Mouse (Mus musculus) bone marrow, adult 2 months (tissue): ENCODE results near the gene Pakap.

Experiments
- CTCF ChIP-seq: fragments of 200-500 bp; IDR thresholded peaks from 2 replicates; pipeline ENCODE4 v1.5.1; 2011; ENCODE audit warnings: low read length, control low read depth; ENCODE audit not compliant: control insufficient read depth, insufficient read depth
- POLR2A ChIP-seq: fragments of 200-500 bp; IDR thresholded peaks from 2 replicates; pipeline ENCODE4 v1.6.1; 2011; ENCODE audit warnings: low read depth, mild to moderate bottlenecking, control low read depth, low read length, borderline replicate concordance; ENCODE audit not compliant: control insufficient read depth

DNA sequence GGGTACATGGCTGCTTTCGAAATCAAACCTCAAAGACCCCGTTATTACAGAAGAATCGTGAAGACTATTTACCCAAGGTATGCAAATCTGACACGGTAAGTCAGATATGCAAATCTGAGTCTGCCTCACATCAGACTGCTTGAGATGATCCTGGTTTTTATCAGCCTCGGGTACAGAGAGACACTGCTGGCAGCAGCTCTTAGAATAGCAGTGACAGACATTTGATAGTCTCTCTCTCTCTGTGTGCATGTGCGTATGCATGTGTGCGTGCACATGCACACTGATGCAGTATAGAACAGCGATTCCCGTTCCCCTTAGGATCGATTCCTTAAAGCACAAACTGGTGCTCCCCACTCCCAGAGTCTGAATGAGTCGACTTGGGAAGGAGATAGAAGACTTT is 8.1 kb downstream of the Pakap start:
- TF ChIP-seq POLR2A (no peak), CTCF (no peak)
